Mouse (Mus musculus) stomach, postnatal 0 days (tissue): Measurements from ENCODE around the gene Acly. TPM values are rescaled to one million over a fixed set of nuclear protein-coding genes. Genes with fewer than 3 reads are reported as not detected.

Source experiments
- ATAC-seq: fragments of 200-750 bp; cut with Nextera tagmentation; 2 replicates; pipeline ENCODE4 v1.8.0; 2017; ENCODE audit not compliant: low FRiP score, low TSS enrichment
- DNase-seq: peaks from one replicate; pipeline ENCODE4 v3.0.0-alpha.2; 2016; ENCODE audit warnings: low spot score
- H3K27ac ChIP-seq: fragments of 300-500 bp; sonication (generic); replicated peaks from 2 replicates; pipeline ENCODE4 v1.5.1; 2014; ENCODE audit warnings: mild to moderate bottlenecking, control low read depth
- H3K27me3 ChIP-seq: fragments of 300-500 bp; sonication (generic); 2 replicates; pipeline ENCODE4 v1.6.1; 2014; ENCODE audit warnings: low read length; ENCODE audit not compliant: control insufficient read depth, insufficient read depth
- H3K36me3 ChIP-seq: fragments of 300-500 bp; sonication (generic); 2 replicates; pipeline ENCODE4 v1.6.1; 2014; ENCODE audit warnings: low read length, mixed read lengths; ENCODE audit not compliant: control insufficient read depth, insufficient read depth
- H3K4me1 ChIP-seq: fragments of 300-500 bp; sonication (generic); replicated peaks from 2 replicates; pipeline ENCODE4 v1.6.1; 2014; ENCODE audit warnings: antibody characterized with exemption; ENCODE audit not compliant: control insufficient read depth, insufficient read depth
- H3K4me2 ChIP-seq: fragments of 300-500 bp; sonication (generic); replicated peaks from 2 replicates; pipeline ENCODE4 v1.6.1; 2014; ENCODE audit warnings: low read depth, mild to moderate bottlenecking, control low read depth, moderate library complexity
- H3K4me3 ChIP-seq: fragments of 300-500 bp; sonication (generic); 2 replicates; pipeline ENCODE4 v1.5.1; 2014; ENCODE audit warnings: low read depth, low read length, control low read depth
- H3K9ac ChIP-seq: fragments of 300-500 bp; sonication (generic); 2 replicates; pipeline ENCODE4 v1.6.1; 2014; ENCODE audit warnings: mild to moderate bottlenecking, low read length, control low read depth, mixed read lengths
- H3K9me3 ChIP-seq: fragments of 300-500 bp; sonication (generic); 2 replicates; pipeline ENCODE4 v1.6.1; 2016; ENCODE audit warnings: low read length; ENCODE audit not compliant: control insufficient read depth
- CTCF ChIP-seq: IDR thresholded peaks from 2 replicates; pipeline ENCODE4 v1.5.1; 2016; ENCODE audit warnings: antibody characterized with exemption, low read depth, mild to moderate bottlenecking, moderate library complexity
- EP300 ChIP-seq: optimal IDR thresholded peaks from 2 replicates; pipeline ENCODE3; 2016; ENCODE audit warnings: antibody characterized with exemption
- WGBS: fragments of 180-500 bp; shearing (Covaris S2); extraction: QIAGEN DNeasy Blood & Tissue Kit; methylation state at CpG from one replicate; pipeline ENCODE4 v1.1.7; 2014; 5-methylcytosine and 5-hydroxymethylcytosine counted together
- polyA plus RNA-seq: library from polyadenylated mRNA; unstranded; fragments of >200 nt; fragmentation: Nextera tagmentation; extraction: Ambion mirVana; gene quantifications from 2 replicates; pipeline ENCODE4 v1.2.1, GENCODE M21; 2015

Acly gene
- polyA plus RNA-seq, 1 experiment from 2014 or later: 70.6 TPM

DNA sequence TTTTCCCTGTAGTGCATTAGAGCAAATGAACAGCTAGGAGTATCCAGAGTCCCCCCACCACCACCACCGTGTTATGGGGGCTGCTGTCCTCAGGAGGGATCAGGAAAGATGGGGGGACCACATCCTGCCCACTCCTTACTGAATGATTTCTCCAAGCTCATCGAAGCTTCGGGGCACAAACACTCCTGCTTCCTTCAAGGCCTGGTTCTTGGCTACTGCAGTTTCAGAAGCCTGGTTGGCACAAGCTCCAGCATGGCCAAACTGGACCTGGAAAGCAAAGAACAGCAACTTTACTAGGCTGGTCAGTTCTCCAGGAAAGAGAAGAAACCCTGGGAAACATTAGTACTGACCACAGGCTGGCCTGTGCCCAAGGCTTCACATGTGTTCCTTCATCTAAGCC lies 43.3 kb downstream of the Acly start:
- Histone ChIP-seq H3K9ac (no peak overlapping the region), H3K27ac (no peak overlapping the region), H3K4me1 (no peaks in the 10 kb centered on the region), H3K4me3 (no peak overlapping the region), H3K9me3 (no peaks in the 10 kb centered on the region), H3K27me3 (no peaks in the 10 kb centered on the region), H3K4me2 (no peak overlapping the region), H3K36me3 (peaks cover 45% of the 10 kb centered on the region)
- DNase-seq: no peak
- WGBS: 93% methylated on average over 3 of the region's 3 CpGs
- ATAC-seq: no peak
- TF ChIP-seq CTCF (no peak), EP300 (no peak)

GRCm38 (mm10) chr11:100479152-100479551 lies 48.6 kb downstream of the Acly start:
- ATAC-seq (no peak), DNase-seq (no peak)
- H3K4me2 ChIP-seq: no peak overlapping the region
- H3K4me3 ChIP-seq: no peak overlapping the region
- no peak overlapping the region for H3K9ac ChIP-seq
- TF ChIP-seq EP300 (no peak), CTCF (no peak)
- H3K36me3 ChIP-seq: peaks cover 40% of the 10 kb centered on the region
- H3K4me1 ChIP-seq: no peaks in the 10 kb centered on the region
- no peaks in the 10 kb centered on the region for H3K9me3 ChIP-seq
- whole genome bisulfite sequencing: 60% methylated on average over 7 of the region's 7 CpGs
- no peaks in the 10 kb centered on the region for H3K27me3 ChIP-seq
- no peak overlapping the region for H3K27ac ChIP-seq

GRCm38 (mm10) chr11:100476281-100476680 lies 51.5 kb downstream of the Acly start:
- no peak for TF ChIP-seq EP300
- no peak overlapping the region for H3K4me2 ChIP-seq
- no peak overlapping the region for H3K9ac ChIP-seq
- no peaks in the 10 kb centered on the region for H3K27me3 ChIP-seq
- ATAC-seq (no peak), DNase-seq (no peak)
- H3K4me3 ChIP-seq: no peak overlapping the region
- 0 out of 2 replicates have a peak, but pooled peaks cover under 1% of the 10 kb centered on the region for H3K4me1 ChIP-seq
- H3K36me3 ChIP-seq: peaks cover 25% of the 10 kb centered on the region
- no peak overlapping the region for H3K27ac ChIP-seq
- H3K9me3 ChIP-seq: no peaks in the 10 kb centered on the region
- 77% methylated on average over 5 of the region's 5 CpGs for WGBS

DNA sequence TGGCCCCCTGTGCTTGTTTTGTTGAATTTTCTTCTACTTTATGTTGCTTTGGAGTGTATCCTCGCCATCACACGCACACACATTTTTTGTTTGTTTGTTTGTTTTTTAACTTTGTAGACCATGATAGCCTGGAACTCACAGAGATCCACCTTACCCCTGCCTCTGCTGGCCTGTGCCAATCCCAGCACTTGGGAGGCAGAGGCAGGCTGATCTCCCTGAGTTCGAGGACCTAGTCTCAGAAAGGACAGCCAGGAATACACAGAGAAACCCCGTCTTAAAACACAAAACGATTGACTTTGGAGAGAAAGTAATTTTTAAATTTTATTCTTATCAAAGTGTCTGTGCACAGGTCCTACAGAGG lies 54.9 kb downstream of the Acly start:
- WGBS: 34% methylated on average over 5 of the region's 5 CpGs
- Histone ChIP-seq H3K4me3 (peak overlapping the region; percentile 77), H3K27ac (no peak overlapping the region), H3K27me3 (no peaks in the 10 kb centered on the region), H3K9ac (no peak overlapping the region), H3K4me1 (0 out of 2 replicates have a peak, but pooled peaks cover 3% of the 10 kb centered on the region), H3K36me3 (peaks cover 6% of the 10 kb centered on the region; the same call in 1 of the 2 replicates), H3K9me3 (no peaks in the 10 kb centered on the region), H3K4me2 (no peak overlapping the region)
- ATAC-seq (peak; percentile 48; the same call in 1 of the 2 replicates), DNase-seq (no peak)
- TF ChIP-seq CTCF (no peak), EP300 (no peak)

DNA sequence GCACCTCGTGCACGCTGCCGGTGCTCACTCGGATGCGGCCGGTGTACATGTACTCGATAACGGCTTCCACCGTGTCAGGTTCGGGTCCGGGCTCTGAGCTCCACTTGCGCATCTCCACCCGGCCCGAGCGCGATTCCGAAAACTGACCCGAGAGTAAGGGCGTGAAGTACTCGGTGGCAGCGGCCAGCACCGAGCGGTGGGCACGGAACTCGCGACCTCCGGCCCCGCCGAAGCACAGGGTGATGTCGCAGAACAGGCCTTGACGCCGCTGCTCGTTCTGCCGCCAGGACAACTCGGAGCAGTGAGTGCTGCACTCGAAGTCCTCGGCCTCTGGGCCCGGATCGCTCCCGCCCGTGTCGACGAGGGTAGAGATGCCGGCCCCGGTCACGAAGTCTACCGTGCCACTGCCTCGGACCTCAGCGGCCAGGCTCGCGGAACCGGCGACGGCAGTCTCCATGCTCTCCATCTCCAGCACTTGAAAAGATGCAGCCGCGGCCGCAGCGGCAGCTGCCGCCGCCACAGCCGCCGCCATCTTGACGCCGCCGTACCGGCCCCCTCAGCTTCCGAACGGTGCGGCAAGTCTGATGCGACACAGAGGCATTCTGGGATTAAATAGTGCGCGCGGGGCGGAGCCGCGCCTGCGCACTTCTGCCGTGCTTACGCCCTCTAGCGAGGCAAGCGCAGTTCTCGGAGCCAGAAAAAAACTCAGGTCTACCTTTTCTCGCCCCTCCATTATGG lies 55.4 kb downstream of the Acly start, which contains the start of gene Klhl11:
Gene Klhl11, minus strand, starts transcription at position 545 of the 738 bp plus-strand sequence.
- Histone ChIP-seq H3K27ac (peak within 1 kb of the TSS; percentile 86), H3K4me1 (0 out of 2 replicates have a peak, but pooled peaks cover 3% of the 10 kb centered on the region), H3K4me3 (peak within 1 kb of the TSS; percentile 77), H3K36me3 (peaks cover 5% of the 10 kb centered on the region; the same call in 1 of the 2 replicates), H3K4me2 (peak within 1 kb of the TSS; percentile 99), H3K9me3 (no peaks in the 10 kb centered on the region), H3K27me3 (no peaks in the 10 kb centered on the region), H3K9ac (peak within 1 kb of the TSS; percentile 86)
- DNase-seq (peak; percentile 91), ATAC-seq (peak; percentile 93)
- TF ChIP-seq CTCF (peak; percentile 83), EP300 (no peak)
- under 1% methylated on average over 83 of the region's 83 CpGs for WGBS
